Mouse (Mus musculus) testis, postnatal 10 days (tissue): Measurements from ENCODE around the gene Ppp1r21.
A peak's percentile ranks its signal among the peaks of the same experiment; 100 is the strongest.

ENCODE experiments used
- DNase-seq: peaks from one replicate; pipeline ENCODE4 v3.0.0; 2021; ENCODE audit warnings: low spot score

The Ppp1r21 gene

DNA sequence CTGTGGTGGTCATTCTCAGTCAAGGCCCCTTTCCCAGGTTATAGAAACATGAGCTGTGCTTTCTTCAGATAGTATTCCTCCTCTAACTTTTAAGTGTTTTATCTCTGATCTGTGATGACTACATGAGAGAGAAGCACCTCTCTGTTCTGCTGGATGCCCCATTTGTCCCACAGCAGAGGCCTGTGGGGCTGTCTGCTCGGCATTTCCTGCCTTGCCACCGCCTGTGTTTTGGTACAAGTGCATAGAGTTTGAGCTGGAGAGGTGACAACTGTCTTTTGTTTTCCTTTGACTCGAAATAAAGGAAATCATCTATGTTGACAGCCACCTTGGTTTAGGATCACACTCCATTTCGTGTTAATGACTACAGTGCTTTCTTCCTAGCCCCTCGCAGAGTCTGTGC is 44.9 kb downstream of the Ppp1r21 start:
- no peak for DNase-seq

DNA sequence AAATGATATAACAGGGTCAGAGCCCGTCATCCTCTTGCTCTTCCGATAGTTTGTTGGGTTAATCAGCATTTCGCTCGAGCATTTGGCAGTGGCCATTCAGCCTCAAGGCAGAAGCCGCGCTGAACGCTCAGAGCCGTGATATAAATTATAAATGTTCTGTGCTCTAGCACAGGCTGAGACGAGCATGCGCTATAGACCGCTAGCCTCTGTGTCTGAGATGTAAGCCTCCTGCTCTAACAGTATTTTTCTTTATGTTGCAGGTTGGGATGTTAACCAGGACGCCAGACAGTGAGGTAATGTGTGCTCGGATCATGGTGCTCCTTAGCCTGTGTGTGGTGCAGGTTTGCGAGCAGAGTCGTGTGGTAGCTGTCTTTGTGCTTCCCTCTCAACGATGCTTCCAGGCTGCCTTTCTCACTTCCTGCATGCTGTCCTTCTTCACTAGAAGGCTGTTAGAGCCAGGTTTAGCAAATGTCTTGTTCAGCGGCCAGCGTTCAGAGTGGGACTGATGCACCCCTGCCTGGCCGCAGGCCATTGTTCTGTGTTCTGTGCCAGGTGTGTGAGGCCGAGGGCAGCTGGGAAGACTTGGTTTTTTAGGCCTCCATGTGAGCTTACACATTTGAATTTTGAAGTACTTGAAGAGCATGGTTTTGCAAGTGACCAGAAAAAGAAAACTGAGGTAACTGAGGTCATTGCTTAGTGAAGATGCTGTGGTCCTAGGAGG is 48.8 kb downstream of the Ppp1r21 start:
- DNase-seq = no peak

DNA sequence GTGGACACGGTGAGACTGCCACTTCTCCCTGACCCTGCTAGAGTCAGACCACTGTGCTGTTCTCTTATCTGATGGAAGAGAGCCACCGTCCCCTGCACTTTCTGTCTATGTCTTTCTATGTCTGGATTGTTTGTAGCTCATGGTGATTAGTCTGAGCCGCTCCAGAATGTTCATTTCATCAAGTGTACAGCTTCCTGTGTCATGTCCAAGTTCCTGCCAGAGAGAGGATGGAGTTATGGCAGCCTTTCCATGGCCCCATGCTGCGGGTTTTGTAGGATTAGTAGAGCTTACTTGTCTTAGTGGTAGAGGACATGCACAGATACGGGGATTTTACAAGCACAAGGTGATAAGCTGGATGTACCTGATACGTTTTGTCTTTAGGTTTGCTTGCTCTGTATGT is 50.6 kb downstream of the Ppp1r21 start:
- no peak for DNase-seq

DNA sequence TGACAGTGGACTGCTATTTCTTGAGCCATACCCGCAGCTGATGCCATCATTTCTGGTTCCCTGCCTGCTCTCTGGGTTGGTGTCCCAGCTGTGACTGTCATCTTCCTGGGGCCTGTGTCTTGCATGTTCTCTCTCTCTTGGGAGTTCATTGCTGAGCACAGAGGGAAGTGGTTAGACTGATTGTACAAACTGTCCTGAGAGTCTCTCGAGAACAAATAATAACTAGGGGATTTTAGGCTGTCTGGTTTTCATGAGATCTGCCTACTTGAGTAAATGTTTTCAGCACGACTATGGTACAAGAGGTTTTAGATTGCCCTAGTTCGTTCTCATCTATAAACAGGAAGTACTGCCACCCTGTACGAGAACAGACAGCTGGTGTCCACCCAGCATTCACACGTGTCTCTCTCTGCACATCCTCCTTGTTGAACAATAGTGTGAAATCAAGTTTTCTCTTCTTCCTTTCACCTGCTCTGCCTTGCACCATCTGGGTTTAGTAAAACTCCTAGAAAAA is 51.6 kb downstream of the Ppp1r21 start:
- no peak for DNase-seq

DNA sequence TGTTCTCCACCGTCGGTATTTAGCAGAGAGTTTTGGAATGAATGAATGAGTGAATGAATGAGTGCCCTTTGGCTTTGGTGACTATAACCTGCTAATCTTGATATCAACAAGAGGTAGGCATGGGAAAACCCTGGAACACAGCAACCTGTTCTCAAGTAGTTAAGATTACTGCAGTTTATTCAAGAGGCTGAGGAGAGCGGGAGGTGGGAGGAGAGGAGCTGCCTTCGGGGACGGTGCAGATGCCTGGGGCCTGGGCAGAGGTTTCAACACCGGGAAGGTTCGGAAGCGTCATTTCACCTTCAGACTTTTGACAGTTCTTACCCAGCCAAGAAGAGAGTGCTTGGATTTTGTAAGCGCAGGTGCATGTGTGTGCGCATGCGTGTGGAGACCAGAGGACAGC is 53.1 kb downstream of the Ppp1r21 start:
- DNase-seq = no peak

DNA sequence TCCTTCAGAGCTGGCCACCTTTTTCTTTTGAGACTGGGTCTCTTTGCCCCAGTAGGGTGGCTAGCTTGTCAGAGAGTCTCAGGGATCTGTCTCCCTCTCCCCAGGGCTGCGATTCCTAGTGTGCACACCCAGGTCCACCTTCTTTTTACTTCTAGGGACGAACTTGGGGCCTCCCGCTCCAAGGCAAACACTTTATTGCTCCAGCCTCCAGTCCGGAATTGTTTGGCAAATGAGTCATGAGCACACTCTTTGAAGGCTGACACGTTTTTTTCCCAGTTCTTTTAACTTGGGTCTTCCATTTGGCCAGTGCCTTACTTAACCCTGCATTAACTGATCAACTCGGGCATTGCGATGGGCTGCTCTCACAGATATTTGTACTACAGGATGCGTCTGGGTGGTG is 53.5 kb downstream of the Ppp1r21 start:
- DNase-seq = no peak

DNA sequence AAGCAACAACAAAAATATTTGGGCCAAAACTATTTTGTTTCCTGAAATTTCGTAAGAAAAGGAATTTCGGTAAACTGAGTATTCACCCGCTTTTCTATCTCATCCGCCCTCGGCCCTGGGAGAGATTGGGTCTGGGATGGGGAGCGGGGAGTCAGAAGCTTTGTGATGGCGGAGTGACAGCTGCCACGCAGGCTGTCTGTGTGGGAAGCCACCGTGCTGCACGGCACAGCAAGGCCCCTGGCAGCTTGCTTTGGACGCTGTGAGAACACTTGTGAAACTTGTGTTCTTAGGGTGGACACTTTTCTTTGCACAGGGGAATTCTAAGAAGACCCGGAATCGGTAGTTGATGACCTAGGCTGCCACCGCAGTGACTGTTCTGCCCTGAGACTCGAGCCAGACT is 57.5 kb downstream of the Ppp1r21 start:
- no peak for DNase-seq

DNA sequence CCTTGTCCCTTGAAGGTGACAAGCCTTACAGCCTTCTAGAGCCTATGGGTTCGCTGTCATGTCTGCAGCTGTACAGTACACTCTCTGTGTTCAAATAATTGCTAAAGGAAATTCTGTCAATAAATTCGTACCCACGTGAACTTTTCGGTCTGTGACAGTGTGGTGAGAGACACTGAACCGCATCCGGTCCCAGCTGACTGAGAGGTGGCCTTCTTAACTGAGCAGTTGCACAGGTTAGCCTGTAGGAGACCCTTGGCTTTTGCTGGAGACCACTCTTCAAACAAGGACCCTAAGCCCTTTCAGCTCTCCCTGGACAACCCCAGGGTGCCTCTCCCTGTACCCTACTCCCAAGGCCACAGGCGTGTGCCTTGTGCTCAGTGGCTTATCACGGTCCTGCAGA is 58.3 kb downstream of the Ppp1r21 start:
- DNase-seq = no peak

DNA sequence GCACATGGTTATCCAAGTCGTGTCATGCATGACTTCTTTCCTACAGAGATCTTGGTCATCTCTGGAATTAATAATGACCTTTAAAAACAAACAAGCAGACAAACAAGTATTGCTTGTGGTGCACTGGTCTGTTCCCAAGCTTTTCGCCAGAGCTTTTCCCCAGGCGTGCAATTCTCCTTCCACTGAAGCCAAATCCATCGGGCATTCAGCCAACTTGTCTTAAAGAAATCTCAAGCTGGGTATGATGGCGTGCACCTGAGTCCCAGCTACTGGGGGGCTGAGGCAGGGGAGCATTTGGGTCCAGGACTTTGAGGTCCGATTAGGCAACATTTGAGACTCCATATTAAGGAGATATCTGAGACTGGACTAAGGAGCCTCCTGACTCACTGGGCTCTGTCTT is 60.3 kb downstream of the Ppp1r21 start:
- no peak for DNase-seq

DNA sequence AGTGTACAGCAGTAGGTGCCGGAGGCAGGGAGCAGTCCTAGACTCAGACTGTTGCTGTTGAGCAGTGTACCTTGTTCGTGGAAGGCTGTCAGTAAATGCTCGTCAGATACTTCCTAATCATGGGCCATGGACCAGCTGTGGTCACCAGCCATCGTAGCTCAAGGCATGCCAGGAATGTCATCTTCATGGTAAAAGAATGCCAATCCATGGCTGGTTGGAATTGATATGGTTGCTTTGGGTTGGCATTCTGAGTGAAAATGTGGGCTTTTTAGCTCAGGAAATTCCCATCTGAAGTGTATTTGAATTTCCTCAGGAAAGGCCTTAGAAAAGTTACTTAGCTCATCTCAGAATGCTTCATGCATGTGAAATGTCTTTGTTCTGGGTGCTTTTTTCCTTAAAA is 65.2 kb downstream of the Ppp1r21 start:
- DNase-seq = no peak

DNA sequence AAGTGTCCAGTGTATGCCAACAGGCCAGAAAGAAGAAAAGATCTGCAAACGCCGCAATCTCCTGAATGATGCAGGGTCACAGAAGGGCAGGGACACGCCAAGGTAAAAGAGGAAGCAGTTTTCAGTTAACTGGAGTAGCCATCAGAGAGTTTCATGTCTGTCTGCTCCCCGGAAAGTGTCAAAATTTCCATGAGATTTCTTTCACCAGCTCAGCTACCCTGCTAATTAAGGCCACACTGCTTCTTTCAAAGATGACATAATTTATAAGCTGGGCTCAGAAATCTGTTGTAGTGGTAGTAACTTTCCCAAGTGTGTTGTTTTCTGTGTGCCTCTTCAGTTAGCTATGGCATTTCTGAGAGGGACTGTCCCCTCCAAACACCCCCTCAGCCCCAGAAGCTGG is 66.2 kb downstream of the Ppp1r21 start:
- DNase-seq = no peak

DNA sequence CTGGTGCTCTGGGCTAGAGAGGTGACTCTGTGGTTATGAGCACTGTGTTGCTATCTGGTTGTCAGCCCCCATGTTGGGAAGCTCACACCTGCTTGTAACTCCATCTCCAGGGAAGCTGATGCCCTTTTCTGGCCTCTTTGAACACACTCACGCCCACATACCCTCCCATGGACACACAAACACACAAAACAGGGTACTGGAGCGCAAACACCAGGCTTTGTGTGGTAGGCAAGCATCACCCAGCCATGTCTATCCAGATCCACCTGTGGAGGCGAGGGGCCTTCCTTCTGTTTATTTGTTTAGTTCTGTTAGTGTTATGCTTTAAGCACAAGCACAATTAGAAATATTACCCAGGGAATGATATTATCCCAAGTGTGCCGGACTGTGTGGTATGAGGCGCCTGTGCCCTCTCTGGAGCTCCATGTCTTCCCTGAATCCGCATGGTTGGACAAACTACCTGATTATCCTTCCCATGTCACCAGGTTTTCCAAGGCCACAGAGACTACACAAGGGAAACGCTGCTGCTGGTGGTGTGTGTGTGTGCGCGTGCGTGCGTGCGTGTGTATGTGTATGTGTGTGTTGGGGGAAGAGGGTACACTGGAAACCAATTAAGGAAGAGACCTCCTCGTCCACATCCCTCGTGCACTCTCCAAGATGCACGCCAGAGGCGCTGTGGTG is 66.8 kb downstream of the Ppp1r21 start:
- no peak for DNase-seq

DNA sequence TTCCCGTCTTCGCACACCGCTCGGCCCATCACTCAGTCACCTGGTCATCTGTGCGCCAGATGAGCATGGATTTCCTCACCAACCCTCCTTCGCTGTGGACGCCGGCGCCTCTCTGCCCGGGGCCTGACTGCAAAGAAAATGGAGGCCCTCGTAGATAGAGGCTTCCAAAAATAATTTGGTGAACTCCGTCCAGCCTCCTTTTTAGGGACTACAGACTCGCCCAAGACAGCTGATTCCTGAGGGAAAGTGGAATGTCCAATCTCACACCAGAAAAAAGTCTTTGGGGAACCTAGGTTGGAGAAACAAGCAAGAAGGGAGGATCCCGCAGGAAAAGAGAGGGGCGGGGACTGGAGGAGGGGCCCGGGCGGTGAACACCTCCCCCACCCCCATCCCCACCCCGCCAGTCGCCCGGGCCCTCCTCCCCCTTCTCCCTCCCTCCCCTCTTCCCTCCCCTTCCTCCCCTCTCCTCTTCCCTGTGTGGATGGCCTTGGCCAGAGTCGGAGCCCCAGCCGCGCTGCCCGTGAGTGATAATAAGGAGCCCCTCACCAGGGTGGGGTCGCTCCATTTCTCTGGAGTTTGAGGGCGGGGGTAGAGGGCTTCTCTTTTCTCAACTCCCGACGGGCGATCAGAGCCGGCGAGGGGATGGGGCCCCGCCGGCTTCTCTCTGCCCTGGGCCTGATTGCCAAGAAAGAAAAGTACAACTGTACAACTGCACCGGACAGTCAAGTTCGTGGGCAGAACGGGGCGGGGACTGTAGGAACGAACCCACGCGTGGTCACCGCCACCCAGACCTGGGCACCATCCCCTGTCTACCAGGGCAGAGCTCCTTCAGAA is 67.5 kb downstream of the Ppp1r21 start, which contains the start of gene Ston1:
Gene Ston1 (plus strand): TSS at position 463 of the 834 bp plus-strand sequence.
- DNase-seq = peak; percentile 88

DNA sequence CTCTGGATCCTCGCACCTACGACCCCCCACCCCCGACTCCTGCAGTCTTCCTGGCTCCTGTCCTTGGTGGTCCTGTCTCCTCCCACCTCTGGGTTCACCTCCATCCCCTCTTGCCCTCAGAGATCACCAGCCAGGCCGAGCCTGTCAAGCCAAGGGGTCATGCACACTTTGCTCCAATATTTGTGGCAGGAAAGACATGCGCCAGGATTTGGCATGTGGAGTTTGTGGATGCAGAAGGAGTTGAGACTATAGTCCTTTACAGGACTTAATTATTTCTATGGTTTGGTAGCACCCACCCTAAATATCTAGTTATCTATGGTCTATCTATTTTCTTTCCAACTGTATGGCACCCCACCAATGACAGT is 68.1 kb downstream of the Ppp1r21 start:
- DNase-seq = no peak

DNA sequence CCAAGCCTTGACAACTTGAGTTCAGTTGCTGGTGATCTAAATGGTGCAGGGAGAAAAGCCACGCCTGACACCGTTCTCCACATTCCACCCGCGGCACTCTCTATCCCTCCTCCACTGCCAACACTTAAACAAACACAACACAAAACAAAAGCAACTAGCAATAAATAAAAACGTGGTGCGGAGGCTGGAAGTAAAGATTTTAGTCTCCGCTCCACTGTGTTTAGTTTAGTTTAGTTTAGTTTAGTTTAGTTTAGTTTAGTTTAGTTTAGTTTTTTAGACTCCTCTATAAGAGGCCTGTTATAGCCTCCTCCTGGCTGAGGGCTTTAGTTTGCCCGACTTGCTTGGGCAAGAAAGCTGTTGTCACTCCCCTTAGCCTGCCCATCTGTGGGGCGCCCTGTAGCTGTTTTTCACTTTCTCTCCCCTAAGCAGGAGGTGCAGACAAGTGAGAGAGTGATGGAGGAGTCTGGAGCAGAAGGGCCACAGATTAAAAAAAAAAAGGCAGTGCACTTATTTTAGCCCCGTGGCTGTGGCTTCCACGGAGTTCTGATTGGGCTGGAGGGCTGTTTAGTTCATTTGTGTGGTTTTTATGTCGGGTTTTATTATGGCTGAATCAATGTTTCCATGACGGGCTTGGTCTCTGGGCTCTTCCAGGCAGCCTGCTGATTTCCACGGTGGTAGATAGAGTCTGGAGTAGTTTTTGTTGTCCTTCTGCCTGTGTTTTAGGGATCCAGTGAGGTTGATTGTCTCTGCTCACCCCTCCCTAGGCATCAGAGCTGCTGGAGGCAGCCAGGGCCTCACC is 68.9 kb downstream of the Ppp1r21 start:
- DNase-seq = no peak

DNA sequence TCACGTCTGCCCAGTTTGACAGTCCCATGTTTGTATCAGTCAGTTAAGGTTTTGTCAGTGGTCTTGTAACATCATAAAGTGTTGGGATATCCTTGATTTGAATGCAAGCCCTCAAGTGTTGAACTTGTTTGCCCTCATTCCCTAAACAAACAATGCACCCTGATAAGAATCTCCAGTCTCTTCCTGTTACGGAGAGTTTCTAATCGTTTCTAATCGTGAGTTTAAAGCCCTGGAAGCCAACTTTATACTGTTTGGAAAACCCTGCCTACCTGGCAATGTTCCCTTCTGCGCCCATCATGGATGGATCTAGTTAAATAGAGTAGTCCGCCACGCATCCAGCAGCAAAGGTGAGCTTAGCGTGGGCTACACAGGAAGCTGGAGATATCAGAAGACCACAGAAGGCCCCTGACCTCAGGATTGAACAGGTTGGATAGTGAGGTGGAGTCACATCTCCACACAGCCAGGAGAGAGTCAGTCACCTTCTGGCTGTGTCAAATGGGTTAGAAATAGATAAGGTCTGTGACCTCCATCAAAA is 70.6 kb downstream of the Ppp1r21 start:
- no peak for DNase-seq

DNA sequence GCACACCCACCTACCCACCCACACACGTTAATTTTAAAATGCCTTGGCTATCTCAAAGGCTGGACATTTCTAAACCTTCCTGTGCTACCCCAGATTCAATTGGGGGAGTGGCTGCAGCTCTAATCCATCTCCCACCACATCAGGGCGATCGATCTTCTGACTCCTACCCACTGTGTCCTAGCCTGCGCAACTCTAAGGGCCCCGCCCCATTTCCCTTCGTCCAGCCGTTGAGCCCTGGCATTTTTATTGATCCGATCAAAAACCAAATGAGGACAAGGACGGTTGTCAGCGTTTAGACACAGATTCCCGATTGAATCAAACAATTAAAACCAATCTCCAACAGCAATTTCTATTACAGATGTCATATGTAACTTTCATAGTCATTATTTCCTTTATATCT is 74.0 kb downstream of the Ppp1r21 start:
- no peak for DNase-seq

DNA sequence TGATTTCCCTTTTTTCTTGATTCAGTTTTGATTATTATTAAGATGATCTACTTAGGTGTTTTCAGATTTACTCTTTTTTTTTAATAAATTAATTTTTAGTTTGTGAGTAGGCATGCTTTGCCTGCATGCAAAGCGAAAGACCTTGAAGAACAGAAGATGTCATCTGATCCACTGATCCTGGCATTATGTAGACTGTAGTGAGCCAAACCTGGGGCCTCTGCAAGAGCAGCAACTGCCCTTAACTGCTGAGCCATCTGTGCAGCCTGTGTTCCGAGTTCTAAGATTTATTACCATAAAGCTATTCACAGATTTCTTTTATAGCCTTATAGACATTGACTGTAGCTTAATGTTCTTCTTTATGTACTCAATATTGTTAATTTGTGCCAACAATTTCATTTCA is 76.1 kb downstream of the Ppp1r21 start:
- no peak for DNase-seq

DNA sequence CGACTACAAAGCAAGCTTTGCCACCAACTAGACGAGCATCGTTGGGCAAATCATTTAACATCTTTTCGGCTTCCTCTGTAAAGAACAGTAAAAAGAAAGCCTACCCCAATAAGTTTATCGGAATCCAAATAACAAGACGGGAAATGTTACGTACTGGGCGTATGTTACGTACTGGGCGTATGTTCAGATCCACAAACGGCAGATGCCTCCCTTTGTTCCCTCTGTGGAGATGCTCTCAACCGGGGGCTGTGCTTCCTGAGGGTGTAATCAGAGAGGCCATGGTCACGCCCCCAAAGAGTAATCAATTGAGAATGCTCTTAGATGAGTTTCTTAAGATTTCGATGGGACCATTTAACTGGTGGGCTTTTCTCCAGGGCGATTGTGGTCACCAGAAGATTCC is 79.4 kb downstream of the Ppp1r21 start:
- no peak for DNase-seq

DNA sequence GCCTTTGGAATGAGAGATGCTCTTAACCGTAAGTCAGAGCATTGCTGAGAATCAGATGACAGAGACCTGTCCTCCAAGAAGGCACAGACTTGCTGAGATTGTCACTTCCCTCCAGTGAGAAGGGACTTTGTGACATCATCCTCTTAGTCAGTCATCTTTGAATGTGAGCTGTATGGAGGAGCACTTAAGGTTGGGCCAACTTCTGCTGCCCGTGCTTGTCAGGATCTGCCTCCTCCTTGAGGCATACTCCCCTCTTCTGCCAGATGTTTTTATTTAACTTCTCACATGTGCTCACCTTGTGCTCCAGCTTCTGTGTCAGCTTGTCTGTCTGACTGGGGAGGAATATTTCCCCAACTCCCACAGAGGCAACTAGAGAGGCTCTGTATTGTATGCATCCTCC is 81.1 kb downstream of the Ppp1r21 start:
- no peak for DNase-seq

DNA sequence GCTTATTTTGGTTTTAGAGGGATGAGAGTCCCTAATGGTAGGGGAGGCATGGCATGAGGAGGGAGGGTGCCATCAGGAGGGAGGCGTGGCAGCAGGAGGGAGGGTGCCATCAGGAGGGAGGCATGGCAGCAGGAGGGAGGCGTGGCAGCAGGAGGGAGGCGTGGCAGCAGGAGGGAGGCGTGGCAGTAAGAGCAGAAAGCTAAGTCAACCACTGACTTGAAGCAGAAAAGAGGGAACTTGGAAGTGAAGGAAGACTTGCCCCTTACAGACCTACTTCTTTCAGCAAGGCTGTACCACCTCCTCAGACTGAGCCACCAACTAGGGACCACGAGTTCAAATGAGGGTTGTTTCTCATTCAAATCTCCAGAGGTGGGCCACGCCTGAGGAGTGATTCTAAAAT is 83.3 kb downstream of the Ppp1r21 start:
- no peak for DNase-seq

DNA sequence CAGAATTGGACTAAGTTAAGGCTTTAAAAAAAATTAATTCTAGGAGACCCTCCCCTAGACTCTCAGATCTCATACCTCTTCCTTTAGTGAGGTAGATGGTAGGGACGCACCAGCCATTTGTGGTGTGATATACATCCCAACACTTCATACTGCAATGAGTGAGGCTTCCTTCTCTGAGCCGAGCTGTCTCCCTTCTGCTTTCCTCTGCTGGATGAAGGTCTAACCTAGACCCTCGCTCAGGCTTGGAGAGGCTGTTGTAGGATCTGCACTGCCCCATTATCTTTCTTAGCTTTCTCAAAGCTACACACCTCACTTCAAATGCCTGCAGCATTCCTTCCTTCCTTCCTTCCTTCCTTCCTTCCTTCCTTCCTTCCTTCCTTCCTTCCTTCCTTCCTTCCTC is 83.8 kb downstream of the Ppp1r21 start:
- DNase-seq = no peak
